Mouse (Mus musculus) heart, embryonic 15.5 days (tissue): ENCODE results near the gene Fzd4. TPM values are rescaled to one million over a fixed set of nuclear protein-coding genes. Genes with fewer than 3 reads are reported as not detected.
A peak's percentile ranks its signal among the peaks of the same experiment; 100 is the strongest.

Experiments used
- ATAC-seq: fragments of 200-750 bp; cut with Nextera tagmentation; replicated peaks from 2 replicates; pipeline ENCODE4 v1.8.0; 2017; ENCODE audit warnings: low read depth, moderate TSS enrichment; ENCODE audit not compliant: insufficient number of reproducible peaks, insufficient read depth, low FRiP score
- H3K27ac ChIP-seq: fragments of 300-500 bp; sonication (generic); 2 replicates; pipeline ENCODE4 v1.5.1; 2015; ENCODE audit warnings: mild to moderate bottlenecking, inconsistent platforms
- H3K27me3 ChIP-seq: fragments of 300-500 bp; sonication (generic); 2 replicates; pipeline ENCODE4 v1.6.1; 2015; ENCODE audit warnings: inconsistent platforms
- H3K36me3 ChIP-seq: fragments of 300-500 bp; sonication (generic); 2 replicates; pipeline ENCODE4 v1.6.1; 2015; ENCODE audit warnings: mild to moderate bottlenecking, inconsistent platforms
- H3K4me1 ChIP-seq: fragments of 300-500 bp; sonication (generic); replicated peaks from 2 replicates; pipeline ENCODE4 v1.6.1; 2015; ENCODE audit warnings: inconsistent platforms
- H3K4me2 ChIP-seq: fragments of 300-500 bp; sonication (generic); 2 replicates; pipeline ENCODE4 v1.6.1; 2015; ENCODE audit warnings: inconsistent platforms, mild to moderate bottlenecking, moderate library complexity
- H3K4me3 ChIP-seq: fragments of 300-500 bp; sonication (generic); 2 replicates; pipeline ENCODE4 v1.5.1; 2015; ENCODE audit warnings: mild to moderate bottlenecking, inconsistent platforms
- H3K9ac ChIP-seq: fragments of 300-500 bp; sonication (generic); 2 replicates; pipeline ENCODE4 v1.6.1; 2015; ENCODE audit warnings: mild to moderate bottlenecking, inconsistent platforms
- H3K9me3 ChIP-seq: fragments of 300-500 bp; sonication (generic); replicated peaks from 2 replicates; pipeline ENCODE4 v1.6.1; 2016; ENCODE audit warnings: inconsistent platforms
- WGBS: fragments of 180-500 bp; shearing (Covaris S2); methylation state at CpG from one replicate; pipeline ENCODE4 v1.1.7; 2015; ENCODE audit warnings: mixed read lengths; 5-methylcytosine and 5-hydroxymethylcytosine counted together
- polyA plus RNA-seq: library from polyadenylated mRNA; unstranded; fragments of >200 nt; fragmentation: Nextera tagmentation; extraction: Ambion mirVana; gene quantifications from 2 replicates; pipeline ENCODE4 v1.2.1, GENCODE M21; 2015

Fzd4 gene
- polyA plus RNA-seq, result 9.3 and 10.0 TPM in 2 replicates

- peak; percentile 96 for ATAC-seq
- H3K4me3 ChIP-seq, result peak within 1 kb of the TSS; percentile 90
- peak within 1 kb of the TSS; percentile 91 for H3K27ac ChIP-seq
- H3K27me3 ChIP-seq, result no peaks in the 10 kb centered on the region
- H3K4me2 ChIP-seq, result peak within 1 kb of the TSS; percentile 89
- H3K36me3 ChIP-seq, result peaks cover 8% of the 10 kb centered on the region; the same call in 1 of the 2 replicates
- H3K9ac ChIP-seq, result peak within 1 kb of the TSS; percentile 92
- no peaks in the 10 kb centered on the region for H3K9me3 ChIP-seq
- H3K4me1 ChIP-seq, result peaks cover 19% of the 10 kb centered on the region
- whole genome bisulfite sequencing, result under 1% methylated on average over 62 of the region's 62 CpGs
These were observed at the start of gene Fzd4, which contains the start of gene Tmem135 for GRCm38 (mm10) chr7:89404081-89404733. Gene Fzd4 (plus strand): TSS chr7:89404355. Gene Tmem135 (minus strand): TSS chr7:89404222.

GRCm38 (mm10) chr7:89355519-89356255 is 48.5 kb upstream of the Fzd4 start:
- H3K4me1 ChIP-seq, result 0 out of 2 replicates have a peak, but pooled peaks cover 3% of the 10 kb centered on the region
- no peak overlapping the region for H3K9ac ChIP-seq
- H3K4me2 ChIP-seq, result no peak overlapping the region
- H3K9me3 ChIP-seq, result no peaks in the 10 kb centered on the region
- WGBS, result 50% methylated on average over 8 of the region's 8 CpGs
- H3K36me3 ChIP-seq, result no peaks in the 10 kb centered on the region
- H3K4me3 ChIP-seq, result no peak overlapping the region
- H3K27me3 ChIP-seq, result no peaks in the 10 kb centered on the region
- no peak for ATAC-seq
- peak overlapping the region; percentile 30 for H3K27ac ChIP-seq

- Histone ChIP-seq H3K4me1 (0 out of 2 replicates have a peak, but pooled peaks cover 3% of the 10 kb centered on the region), H3K36me3 (no peaks in the 10 kb centered on the region), H3K4me3 (no peak overlapping the region), H3K27me3 (no peaks in the 10 kb centered on the region), H3K4me2 (no peak overlapping the region), H3K9me3 (no peaks in the 10 kb centered on the region), H3K9ac (no peak overlapping the region), H3K27ac (peak overlapping the region; percentile 24)
- WGBS, result 50% methylated on average over 4 of the region's 4 CpGs
- ATAC-seq, result no peak
These were observed 47.8 kb upstream of the Fzd4 start for GRCm38 (mm10) chr7:89356307-89356706.

GRCm38 (mm10) chr7:89363975-89364374 is 40.2 kb upstream of the Fzd4 start:
- no peak overlapping the region for H3K9ac ChIP-seq

GRCm38 (mm10) chr7:89365135-89365880 is 38.8 kb upstream of the Fzd4 start:
- ATAC-seq, result no peak
- no peak overlapping the region for H3K27ac ChIP-seq
- no peaks in the 10 kb centered on the region for H3K36me3 ChIP-seq
- no peak overlapping the region for H3K4me3 ChIP-seq
- no peaks in the 10 kb centered on the region for H3K27me3 ChIP-seq
- H3K4me2 ChIP-seq, result no peak overlapping the region
- WGBS, result 74% methylated on average over 10 of the region's 10 CpGs
- H3K9ac ChIP-seq, result no peak overlapping the region
- peaks cover 14% of the 10 kb centered on the region for H3K4me1 ChIP-seq
- no peaks in the 10 kb centered on the region for H3K9me3 ChIP-seq

More at GRCm38 (mm10) chr7:89363975-89364374, 40.2 kb upstream of the Fzd4 start:
- Histone ChIP-seq H3K4me1 (peaks cover 14% of the 10 kb centered on the region), H3K4me2 (no peak overlapping the region), H3K27ac (no peak overlapping the region), H3K4me3 (no peak overlapping the region), H3K27me3 (no peaks in the 10 kb centered on the region), H3K36me3 (no peaks in the 10 kb centered on the region), H3K9me3 (no peaks in the 10 kb centered on the region)
- 82% methylated on average over 5 of the region's 5 CpGs for WGBS
- ATAC-seq, result no peak

GRCm38 (mm10) chr7:89367643-89368042 is 36.5 kb upstream of the Fzd4 start:
- Histone ChIP-seq H3K4me3 (no peak overlapping the region), H3K27ac (peak overlapping the region; percentile 56), H3K9ac (no peak overlapping the region), H3K36me3 (no peaks in the 10 kb centered on the region), H3K4me1 (peaks cover 27% of the 10 kb centered on the region), H3K9me3 (no peaks in the 10 kb centered on the region), H3K4me2 (no peak overlapping the region), H3K27me3 (no peaks in the 10 kb centered on the region)
- ATAC-seq, result no peak
- 10% methylated on average over 3 of the region's 3 CpGs for WGBS

GRCm38 (mm10) chr7:89370086-89370485 is 34.1 kb upstream of the Fzd4 start:
- H3K27ac ChIP-seq, result no peak overlapping the region
- H3K4me1 ChIP-seq, result peaks cover 27% of the 10 kb centered on the region
- no peak overlapping the region for H3K9ac ChIP-seq
- no peak for ATAC-seq
- no peaks in the 10 kb centered on the region for H3K36me3 ChIP-seq
- no peak overlapping the region for H3K4me2 ChIP-seq
- H3K4me3 ChIP-seq, result no peak overlapping the region
- H3K27me3 ChIP-seq, result no peaks in the 10 kb centered on the region
- H3K9me3 ChIP-seq, result no peaks in the 10 kb centered on the region
- 82% methylated on average over 1 of the region's 1 CpGs for whole genome bisulfite sequencing

GRCm38 (mm10) chr7:89370917-89371316 is 33.2 kb upstream of the Fzd4 start:
- H3K4me1 ChIP-seq, result peaks cover 27% of the 10 kb centered on the region
- 0% methylated on average over 1 of the region's 1 CpGs for WGBS
- no peak overlapping the region for H3K27ac ChIP-seq
- H3K4me2 ChIP-seq, result no peak overlapping the region
- no peaks in the 10 kb centered on the region for H3K27me3 ChIP-seq
- H3K9me3 ChIP-seq, result no peaks in the 10 kb centered on the region
- H3K9ac ChIP-seq, result no peak overlapping the region
- H3K4me3 ChIP-seq, result no peak overlapping the region
- ATAC-seq, result peak; percentile 47; the same call in 1 of the 2 replicates
- H3K36me3 ChIP-seq, result no peaks in the 10 kb centered on the region

GRCm38 (mm10) chr7:89371623-89372295 is 32.4 kb upstream of the Fzd4 start:
- Histone ChIP-seq H3K4me2 (no peak overlapping the region), H3K4me1 (peaks cover 27% of the 10 kb centered on the region), H3K4me3 (no peak overlapping the region), H3K9me3 (no peaks in the 10 kb centered on the region), H3K36me3 (no peaks in the 10 kb centered on the region), H3K27ac (no peak overlapping the region), H3K9ac (no peak overlapping the region), H3K27me3 (no peaks in the 10 kb centered on the region)
- ATAC-seq, result no peak
- 38% methylated on average over 6 of the region's 6 CpGs for WGBS

- H3K4me3 ChIP-seq, result no peak overlapping the region
- H3K4me2 ChIP-seq, result no peak overlapping the region
- ATAC-seq, result no peak
- WGBS, result 49% methylated on average over 7 of the region's 7 CpGs
- no peaks in the 10 kb centered on the region for H3K36me3 ChIP-seq
- H3K9ac ChIP-seq, result no peak overlapping the region
- H3K27ac ChIP-seq, result peak overlapping the region; percentile 37
- peaks cover 6% of the 10 kb centered on the region; the same call in 1 of the 2 replicates for H3K4me1 ChIP-seq
- no peaks in the 10 kb centered on the region for H3K27me3 ChIP-seq
- H3K9me3 ChIP-seq, result no peaks in the 10 kb centered on the region
These were observed 23.0 kb upstream of the Fzd4 start for GRCm38 (mm10) chr7:89380935-89381705.
